ENCODE assay signal across 7 mouse cellular contexts in the genomic region with DNA sequence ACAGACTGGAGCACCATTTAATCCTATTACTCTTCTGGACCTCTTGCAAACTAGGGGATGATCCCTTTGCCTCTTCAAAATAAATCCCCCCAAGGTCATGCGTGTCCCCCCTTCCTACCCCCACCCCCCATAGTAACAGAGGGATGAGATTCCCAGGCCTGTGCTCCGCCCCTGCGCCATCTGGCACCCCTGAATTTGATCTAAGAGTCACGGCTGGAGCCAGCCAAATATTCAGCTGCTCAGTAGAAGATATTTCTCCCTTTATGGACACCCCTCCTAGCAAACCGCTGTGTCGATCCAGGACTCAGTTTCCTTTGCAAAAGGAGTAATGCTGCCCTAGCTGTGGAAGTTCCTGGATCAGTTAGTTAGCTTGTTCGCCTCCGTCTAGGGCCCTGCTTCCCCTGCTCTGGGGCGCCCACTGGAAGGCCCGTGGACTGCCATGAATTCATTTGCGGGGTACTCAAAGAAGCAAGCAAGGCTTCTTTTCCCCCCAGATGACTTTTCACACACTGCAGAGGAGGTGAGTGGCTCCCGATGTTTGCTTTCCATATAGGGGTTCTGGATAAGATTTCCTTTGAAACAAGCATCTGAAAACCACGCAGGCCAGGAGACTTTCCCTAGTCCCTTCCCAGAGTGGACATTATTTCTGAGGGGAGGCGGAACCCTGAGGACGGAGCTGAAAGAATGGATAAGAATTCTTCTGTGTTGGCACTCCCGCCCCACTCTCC.
DNase-seq lines count a peak whose midpoint lies in the region; ATAC-seq and TF ChIP-seq lines count a peak whose summit lies in the region.

No protein-coding gene starts in this region.

- 0 out of 2 replicates have a peak, but pooled peaks have one; percentile 22 for ATAC-seq in embryonic facial prominence, embryonic 14.5 days (ENCODE audit: low read depth)
- ATAC-seq in hindbrain, embryonic 11.5 days (ENCODE audit: low FRiP score): no peak

- TF ChIP-seq CTCF in layer of hippocampus, adult 2 months (conservative IDR thresholded peaks at IDR 0.05): no peak

- no peak for TF ChIP-seq POLR2A in myocyte (IDR thresholded peaks at IDR 0.05; ENCODE audit: insufficient read length, low read depth)

- H3K9me3 ChIP-seq in embryonic facial prominence, embryonic 14.5 days (ENCODE audit: control insufficient read depth, low read length): peaks cover 8% of the 10 kb centered on the region; the same call in 1 of the 2 replicates
- no peaks in the 10 kb centered on the region for H3K9me3 ChIP-seq in hindbrain, embryonic 11.5 days (ENCODE audit: control insufficient read depth, low read length)

- no peaks in the 10 kb centered on the region for H3K79me2 ChIP-seq in myocyte (ENCODE audit: control insufficient read depth, insufficient read depth)

- peak overlapping the region; percentile 9; the same call in 1 of the 2 replicates for H3K9ac ChIP-seq in embryonic facial prominence, embryonic 14.5 days (ENCODE audit: low read depth, low read length)
- peak overlapping the region; percentile 35; the same call in 1 of the 2 replicates for H3K9ac ChIP-seq in hindbrain, embryonic 11.5 days (ENCODE audit: low read depth, low read length)

- no peak overlapping the region for H3ac ChIP-seq in myocyte (ENCODE audit: control insufficient read depth, insufficient read length)

- no peaks in the 10 kb centered on the region for H3K36me3 ChIP-seq in embryonic facial prominence, embryonic 14.5 days (ENCODE audit: control insufficient read depth, insufficient read depth, low read length)
- H3K36me3 ChIP-seq in hindbrain, embryonic 11.5 days (ENCODE audit: control insufficient read depth, insufficient read depth, low read length): no peaks in the 10 kb centered on the region
- no peaks in the 10 kb centered on the region for H3K36me3 ChIP-seq in myocyte (ENCODE audit: control insufficient read depth, insufficient read depth)

- peaks cover 8% of the 10 kb centered on the region; the same call in 1 of the 2 replicates for H3K4me1 ChIP-seq in embryonic facial prominence, embryonic 14.5 days (ENCODE audit: control insufficient read depth, insufficient read depth, low read length)
- peaks cover 2% of the 10 kb centered on the region for H3K4me1 ChIP-seq in hindbrain, embryonic 11.5 days (replicated peaks; ENCODE audit: control insufficient read depth, insufficient read depth, low read length)

- peak overlapping the region; percentile 22; the same call in 1 of the 2 replicates for H3K4me3 ChIP-seq in layer of hippocampus, adult 2 months
- peak overlapping the region; percentile 5 for H3K4me3 ChIP-seq in embryonic facial prominence, embryonic 14.5 days (ENCODE audit: low read depth, low read length)
- H3K4me3 ChIP-seq in hindbrain, embryonic 11.5 days (ENCODE audit: low read depth, low read length): no peak overlapping the region
- no peak overlapping the region for H3K4me3 ChIP-seq in myocyte

- WGBS in embryonic facial prominence, embryonic 14.5 days: 28% methylated on average over 16 of the region's 16 CpGs
- 29% methylated on average over 16 of the region's 16 CpGs for WGBS in hindbrain, embryonic 11.5 days

- peak overlapping the region; percentile 42 for H3K4me2 ChIP-seq in embryonic facial prominence, embryonic 14.5 days (ENCODE audit: low read depth, low read length)
- peak overlapping the region; percentile 31 for H3K4me2 ChIP-seq in hindbrain, embryonic 11.5 days (replicated peaks; ENCODE audit: low read depth, low read length)
- peak overlapping the region; percentile 50 for H3K4me2 ChIP-seq in myocyte (ENCODE audit: low read depth)

- no peaks in the 10 kb centered on the region for H3K27me3 ChIP-seq in embryonic facial prominence, embryonic 14.5 days (replicated peaks; ENCODE audit: control insufficient read depth, insufficient read depth, low read length)
- H3K27me3 ChIP-seq in hindbrain, embryonic 11.5 days (ENCODE audit: control insufficient read depth, insufficient read depth, low read length): no peaks in the 10 kb centered on the region
- H3K27me3 ChIP-seq in myocyte (ENCODE audit: control insufficient read depth, insufficient read depth, insufficient read length): no peaks in the 10 kb centered on the region

- DNase-seq in layer of hippocampus, adult 2 months (ENCODE audit: low spot score in 2 of 2): peak; percentile 30 to 48
- no peak for DNase-seq in layer of hippocampus, postnatal 10 days (ENCODE audit: low spot score in 2 of 2)
- DNase-seq in embryonic facial prominence, embryonic 14.5 days (ENCODE audit: low spot score): peak; percentile 48
- peak; percentile 37 for DNase-seq in hindbrain, embryonic 11.5 days (ENCODE audit: low spot score)
- no peak for DNase-seq in natural killer cell, adult 2 months (ENCODE audit: low spot score in 2 of 2)
- no peak for DNase-seq in thymus, postnatal 14 days

- H3K27ac ChIP-seq in layer of hippocampus, adult 2 months: peak overlapping the region; percentile 95
- peak overlapping the region; percentile 64; the same call in 1 of the 2 replicates for H3K27ac ChIP-seq in embryonic facial prominence, embryonic 14.5 days (replicated peaks; ENCODE audit: low read depth, low read length)
- H3K27ac ChIP-seq in hindbrain, embryonic 11.5 days (ENCODE audit: low read depth, low read length): peak overlapping the region; percentile 34; the same call in 1 of the 2 replicates

TF ChIP-seq in myocyte, 11 proteins besides CTCF, POLR2A, EP300 and RAD21:
- TF ChIP-seq USF1 (IDR thresholded peaks at IDR 0.05; ENCODE audit: low read depth) (no peak), CEBPB (IDR thresholded peaks at IDR 0.05; ENCODE audit: insufficient read depth, poor library complexity, severe bottlenecking) (no peak), POLR2AphosphoS2 (IDR thresholded peaks at IDR 0.05; ENCODE audit: insufficient read length, low read depth) (no peak), SRF (IDR thresholded peaks at IDR 0.05; ENCODE audit: control insufficient read depth, insufficient read length, low read depth) (no peak), E2F4 (IDR thresholded peaks at IDR 0.05; ENCODE audit: insufficient read depth) (no peak), MYOG (IDR thresholded peaks at IDR 0.05; ENCODE audit: control insufficient read depth in 1 of 3, insufficient read depth in 1 of 3, insufficient read length in 2 of 3, low read depth in 2 of 3) (no peak), TCF3 (IDR thresholded peaks at IDR 0.05; ENCODE audit: insufficient read length, low read depth) (no peak), MYOD1 (IDR thresholded peaks at IDR 0.05; ENCODE audit: control insufficient read depth in 1 of 3, insufficient read length in 2 of 3, low read depth in 2 of 3) (no peak), MAX (IDR thresholded peaks at IDR 0.05; ENCODE audit: low read depth) (no peak), TCF12 (IDR thresholded peaks at IDR 0.05; ENCODE audit: insufficient read depth, poor library complexity, severe bottlenecking) (no peak), REST (IDR thresholded peaks at IDR 0.05; ENCODE audit: insufficient read depth, insufficient read length) (no peak)

Comparison
In these comparisons a context has a peak if more than half of its experiments do, and no peak if none do; other contexts are left out.
1. DNase-seq: peak in layer of hippocampus, adult 2 months (2 of 2), embryonic facial prominence, embryonic 14.5 days (single experiment) and hindbrain, embryonic 11.5 days (single experiment); none in layer of hippocampus, postnatal 10 days (0 of 2), natural killer cell, adult 2 months (0 of 2) and thymus, postnatal 14 days (single experiment).
2. H3K27ac ChIP-seq: peak in every context shown above with its lines; median percentile 95 in layer of hippocampus, adult 2 months; 64 in embryonic facial prominence, embryonic 14.5 days; 34 in hindbrain, embryonic 11.5 days.
3. H3K4me3 ChIP-seq: peak in layer of hippocampus, adult 2 months (single experiment) and embryonic facial prominence, embryonic 14.5 days (single experiment); none in hindbrain, embryonic 11.5 days (single experiment) and myocyte (single experiment).
4. Peak in every context shown above with its lines, with median percentiles within 50 percentile points of each other: H3K4me2 ChIP-seq.